Mouse (Mus musculus) heart, adult 2 months (tissue): ENCODE measurements at regions not wholly inside any gene's neighbourhood (a gene's known extent, or its start where the extent isn't known, plus 50 kb on each side); places are given as distances from the start of the nearest gene placed in this dataset.

ENCODE experiments used
- DNase-seq, 2 experiments: peaks; one replicate each; pipeline ENCODE4 v3.0.0; 2021
- H3K27ac ChIP-seq: fragments of 200-600 bp; 2 replicates; pipeline ENCODE4 v1.8.1; 2022
- H3K27me3 ChIP-seq: fragments of 200-500 bp; 2 replicates; pipeline ENCODE4 v1.6.1; 2012; ENCODE audit warnings: mild to moderate bottlenecking, low read length, inconsistent platforms, mixed read lengths; ENCODE audit not compliant: control insufficient read depth, insufficient read depth
- H3K36me3 ChIP-seq: fragments of 200-500 bp; 2 replicates; pipeline ENCODE4 v1.6.1; 2012; ENCODE audit warnings: low read length, inconsistent platforms; ENCODE audit not compliant: control insufficient read depth, insufficient read depth
- H3K4me1 ChIP-seq: fragments of 200-500 bp; 2 replicates; pipeline ENCODE4 v1.6.1; 2011; ENCODE audit warnings: low read length; ENCODE audit not compliant: control insufficient read depth, insufficient read depth
- H3K4me3 ChIP-seq: fragments of 200-600 bp; 2 replicates; pipeline ENCODE4 v1.8.1; 2022
- H3K79me2 ChIP-seq: fragments of 200-500 bp; replicated peaks from 2 replicates; pipeline ENCODE4 v1.6.1; 2012; ENCODE audit warnings: mild to moderate bottlenecking, inconsistent platforms, low read length, moderate library complexity, mixed read lengths; ENCODE audit not compliant: control insufficient read depth, insufficient read depth
- H3K9ac ChIP-seq: fragments of 200-500 bp; 2 replicates; pipeline ENCODE4 v1.6.1; 2012; ENCODE audit warnings: low read depth, mild to moderate bottlenecking, control low read depth, inconsistent platforms, low read length, mixed read lengths
- CTCF ChIP-seq: fragments of 200-600 bp; IDR thresholded peaks from 2 replicates; pipeline ENCODE4 v1.8.1; 2022; ENCODE audit warnings: antibody characterized with exemption, mild to moderate bottlenecking, moderate library complexity
- EP300 ChIP-seq: fragments of 200-500 bp; IDR thresholded peaks from 2 replicates; pipeline ENCODE4 v1.6.1; 2011; ENCODE audit warnings: low read depth, low read length, control low read depth; ENCODE audit not compliant: insufficient read depth
- POLR2A ChIP-seq: fragments of 200-500 bp; IDR thresholded peaks from 2 replicates; pipeline ENCODE4 v1.6.1; 2011; ENCODE audit warnings: mild to moderate bottlenecking, low read depth, low read length, control low read depth; ENCODE audit not compliant: insufficient read depth
- WGBS: fragments of 180-500 bp; shearing (Covaris S2); methylation state at CpG from one replicate; pipeline ENCODE4 v1.1.7; 2018; 5-methylcytosine and 5-hydroxymethylcytosine counted together
- intact Hi-C: fragments of 180-260 bp; cut with DNase I; formaldehyde crosslinking; loops from one replicate; pipeline ENCODE4 v1.15.1; 2025

DNA sequence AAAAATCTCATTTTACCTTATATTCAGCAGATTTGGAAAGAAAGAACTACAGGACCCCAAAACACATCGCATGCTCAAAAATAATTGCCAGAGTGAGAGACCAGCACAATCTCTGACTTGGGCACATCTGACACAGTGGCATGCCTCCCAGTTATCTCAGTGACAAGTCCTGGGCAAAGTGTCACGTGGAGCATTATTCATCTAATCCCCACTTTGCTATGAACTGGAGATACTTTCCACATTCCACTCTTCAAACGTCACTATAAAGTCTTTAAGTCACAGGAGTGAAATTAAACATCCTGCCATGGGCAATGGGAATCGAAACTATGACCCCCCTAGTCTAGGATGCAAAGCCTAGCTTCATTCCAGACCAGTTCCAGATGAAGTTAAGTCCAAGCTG is 93.5 kb upstream of the Ssbp2 start:
- Histone ChIP-seq H3K79me2 (no peaks in the 10 kb centered on the region), H3K9ac (no peak overlapping the region), H3K4me1 (peaks cover 3% of the 10 kb centered on the region), H3K27me3 (no peaks in the 10 kb centered on the region), H3K27ac (no peak overlapping the region), H3K36me3 (peaks cover 2% of the 10 kb centered on the region), H3K4me3 (no peak overlapping the region)
- no peak for DNase-seq
- intact Hi-C loops: loop anchor here (5.0 to 10.0 kb wide), 3 partner anchors 144 to 402 kb away; partner anchors contain the start of gene Atg10
- WGBS: 57% methylated on average over 4 of the region's 4 CpGs
- TF ChIP-seq CTCF: no peak
- TF ChIP-seq EP300: no peak
- no peak for TF ChIP-seq POLR2A

DNA sequence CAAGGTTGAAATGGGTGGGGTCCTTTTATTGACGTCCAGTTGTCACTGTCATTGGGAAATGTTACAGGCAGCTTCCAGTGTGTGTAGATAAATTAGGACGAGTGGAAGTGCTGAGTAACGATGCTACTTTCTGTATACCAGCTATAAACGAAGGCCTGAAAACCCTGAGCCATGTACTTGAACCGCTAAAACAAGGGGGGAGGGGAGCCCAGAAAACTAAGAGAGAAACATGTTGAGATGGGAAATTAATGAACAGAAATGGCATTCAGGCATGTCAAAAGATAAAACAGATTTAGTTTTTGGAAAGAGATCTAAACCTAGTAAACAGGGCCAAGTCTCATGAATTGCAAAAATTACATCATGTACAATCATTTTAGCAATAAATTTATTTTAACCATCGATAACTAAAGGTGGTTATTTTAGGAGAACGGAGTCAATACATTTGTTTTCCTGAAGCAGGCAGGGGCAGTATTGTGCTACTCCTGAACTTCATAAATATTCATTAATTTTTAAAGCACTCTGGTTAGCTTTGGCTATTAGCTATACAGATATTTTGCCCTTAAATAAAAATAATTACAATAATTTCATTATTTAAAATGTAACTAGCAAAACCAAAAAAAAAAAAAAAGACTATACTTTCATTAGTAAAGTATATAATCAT is 92.1 kb upstream of the Ssbp2 start:
- Histone ChIP-seq H3K9ac (no peak overlapping the region), H3K27ac (no peak overlapping the region), H3K79me2 (no peaks in the 10 kb centered on the region), H3K4me3 (no peak overlapping the region), H3K4me1 (peaks cover 10% of the 10 kb centered on the region), H3K36me3 (peaks cover 4% of the 10 kb centered on the region), H3K27me3 (no peaks in the 10 kb centered on the region)
- intact Hi-C loops: loop anchor here (5.0 to 10.0 kb wide), 3 partner anchors 146 to 403 kb away; partner anchors contain the start of gene Atg10
- no peak for DNase-seq
- peak; percentile 30 for TF ChIP-seq CTCF
- no peak for TF ChIP-seq POLR2A
- WGBS: 61% methylated on average over 7 of the region's 7 CpGs

DNA sequence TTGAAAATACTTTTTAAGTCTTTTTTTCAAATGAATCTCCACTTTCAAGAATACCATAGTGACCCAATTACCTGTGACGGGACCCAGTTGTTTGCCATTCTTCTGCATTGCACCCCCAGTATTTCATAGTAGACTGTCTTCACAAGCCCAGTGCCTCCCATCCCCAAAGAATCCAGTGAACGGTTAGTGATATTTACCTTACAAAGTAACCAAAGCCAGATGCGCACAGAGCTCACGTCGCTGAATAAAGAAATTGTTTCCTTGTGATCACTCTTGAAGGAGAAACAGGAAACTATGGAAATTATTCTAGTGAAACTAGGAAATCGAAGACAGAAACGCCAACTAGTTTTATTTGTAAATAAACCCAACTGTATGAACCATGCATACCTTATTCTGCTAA is 91.4 kb upstream of the Ssbp2 start:
- WGBS: 87% methylated on average over 7 of the region's 7 CpGs
- Histone ChIP-seq H3K4me1 (peaks cover 10% of the 10 kb centered on the region), H3K27ac (no peak overlapping the region), H3K79me2 (no peaks in the 10 kb centered on the region), H3K36me3 (peaks cover 4% of the 10 kb centered on the region), H3K9ac (no peak overlapping the region), H3K27me3 (no peaks in the 10 kb centered on the region), H3K4me3 (no peak overlapping the region)
- DNase-seq: no peak
- TF ChIP-seq POLR2A: no peak
- no peak for TF ChIP-seq CTCF
- TF ChIP-seq EP300: no peak
- intact Hi-C loops: loop anchor here (5.0 to 10.0 kb wide), 3 partner anchors 146 to 404 kb away; partner anchors contain the start of gene Atg10

DNA sequence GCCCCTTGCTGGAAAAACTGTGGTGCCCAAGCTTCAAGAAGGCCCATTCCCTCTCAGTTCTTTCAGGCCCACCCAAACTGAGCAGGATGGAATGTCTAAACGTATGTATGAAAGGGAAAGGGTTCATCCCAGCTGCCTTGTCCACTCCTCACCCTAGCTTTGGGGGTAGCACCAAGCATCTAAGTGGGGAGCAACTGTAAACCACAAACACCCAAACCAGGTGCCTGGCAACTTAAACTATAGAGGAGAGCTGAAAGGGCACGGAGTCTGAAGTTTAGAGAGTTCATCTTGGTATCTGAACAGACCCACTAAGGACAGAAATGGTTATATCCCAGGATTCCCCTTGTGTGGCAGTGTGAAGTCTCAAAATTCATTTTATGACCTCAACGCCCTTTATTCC is 90.1 kb upstream of the Ssbp2 start:
- H3K9ac ChIP-seq: peak overlapping the region; percentile 95; the same call in 1 of the 2 replicates

DNA sequence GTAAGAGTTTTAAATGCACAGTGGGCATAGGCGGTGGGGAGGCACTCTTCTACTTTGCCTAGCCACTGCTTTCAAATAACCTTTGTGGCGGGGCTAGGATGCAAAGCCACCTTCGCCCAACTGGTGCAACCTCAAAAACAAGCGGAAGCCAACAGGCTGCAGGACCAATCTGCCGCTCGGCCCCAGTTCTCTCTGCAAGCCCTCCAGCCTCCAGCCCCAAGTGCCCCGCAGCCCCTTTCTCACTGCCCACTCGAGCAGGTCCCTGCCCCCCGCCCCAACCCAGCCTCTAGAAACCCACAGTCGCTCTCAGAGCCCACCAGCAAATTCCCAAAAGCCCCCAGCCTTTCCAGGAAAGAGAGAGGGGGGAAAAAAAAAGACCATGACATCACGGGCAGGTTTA is 89.6 kb upstream of the Ssbp2 start:
- peak overlapping the region; percentile 95 for H3K9ac ChIP-seq
- H3K4me1 ChIP-seq: peaks cover 9% of the 10 kb centered on the region
- H3K27me3 ChIP-seq: no peaks in the 10 kb centered on the region
- 5% methylated on average over 11 of the region's 11 CpGs for WGBS
- peak overlapping the region; percentile 59 for H3K4me3 ChIP-seq
- no peak for TF ChIP-seq POLR2A
- no peak for TF ChIP-seq CTCF
- TF ChIP-seq EP300: no peak
- intact Hi-C loops: no loop called here
- H3K79me2 ChIP-seq: no peaks in the 10 kb centered on the region
- H3K36me3 ChIP-seq: peaks cover 4% of the 10 kb centered on the region
- peak; percentile 50 to 63 for DNase-seq
- peak overlapping the region; percentile 96 for H3K27ac ChIP-seq

More for the DNA sequence above, 90.1 kb upstream of the Ssbp2 start:
- Histone ChIP-seq H3K27ac (peak overlapping the region; percentile 96), H3K4me3 (no peak overlapping the region), H3K27me3 (no peaks in the 10 kb centered on the region), H3K79me2 (no peaks in the 10 kb centered on the region), H3K36me3 (peaks cover 4% of the 10 kb centered on the region), H3K4me1 (peaks cover 10% of the 10 kb centered on the region)
- TF ChIP-seq EP300: no peak
- no peak for TF ChIP-seq CTCF
- TF ChIP-seq POLR2A: no peak
- peak in 1 of 2 experiments; percentile 30 for DNase-seq
- intact Hi-C loops: no loop called here
- 70% methylated on average over 3 of the region's 3 CpGs for WGBS

DNA sequence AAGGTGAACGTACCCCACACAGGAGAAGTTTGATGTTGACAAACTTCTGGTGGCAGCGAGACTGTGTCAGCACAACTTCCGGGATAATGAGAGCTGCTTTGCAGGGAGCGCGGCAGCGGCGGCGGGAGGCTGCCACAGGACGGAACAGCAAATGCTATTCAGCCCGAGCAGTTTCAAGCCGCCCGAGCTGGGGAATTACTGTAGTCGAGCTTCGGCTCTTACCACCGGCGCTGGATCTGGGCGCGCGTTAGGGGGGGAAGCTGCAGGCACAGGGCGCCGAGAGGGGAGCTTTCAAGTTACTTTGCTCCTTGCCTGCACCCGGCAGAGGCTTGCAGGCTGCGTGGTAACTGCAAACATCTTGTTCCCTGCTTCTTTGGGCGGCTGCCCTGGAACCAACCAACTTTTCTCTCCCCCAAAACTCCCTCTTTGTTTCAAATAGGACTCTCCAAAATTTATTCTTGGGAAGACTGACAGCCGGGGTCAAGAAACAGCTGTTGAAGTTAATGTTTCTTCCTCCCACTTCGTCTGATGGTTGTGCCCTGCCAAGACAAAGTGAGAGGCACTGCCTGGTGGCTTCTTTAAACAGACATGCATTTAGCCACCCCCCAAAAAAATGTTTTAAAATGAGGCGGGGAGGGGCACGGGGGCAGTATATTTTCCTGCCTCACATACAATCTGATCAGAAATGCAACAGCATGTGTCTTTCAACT is 89.0 kb upstream of the Ssbp2 start:
- Histone ChIP-seq H3K36me3 (peaks cover 4% of the 10 kb centered on the region), H3K4me1 (peaks cover 9% of the 10 kb centered on the region), H3K79me2 (no peaks in the 10 kb centered on the region), H3K27me3 (no peaks in the 10 kb centered on the region), H3K9ac (peak overlapping the region; percentile 95), H3K4me3 (peak overlapping the region; percentile 59), H3K27ac (peak overlapping the region; percentile 96)
- DNase-seq: peak; percentile 93 to 94
- TF ChIP-seq EP300: peak; percentile 73; the same call in 1 of the 2 replicates
- TF ChIP-seq CTCF: no peak
- TF ChIP-seq POLR2A: peak; percentile 83
- intact Hi-C loops: loop anchor here (1.0 kb wide), 2 partner anchors 50 to 89 kb away; partner anchors contain the start of gene Ssbp2
- WGBS: under 1% methylated on average over 28 of the region's 28 CpGs
